Mouse (Mus musculus) limb, embryonic 12.5 days (tissue): ENCODE measurements around the gene Mbnl2. TPM values are rescaled to one million over a fixed set of nuclear protein-coding genes. Genes with fewer than 3 reads are reported as not detected.

Experiments
- ATAC-seq: fragments of 200-750 bp; cut with Nextera tagmentation; 2 replicates; pipeline ENCODE4 v1.8.0; 2017; ENCODE audit warnings: low read depth, moderate TSS enrichment; ENCODE audit not compliant: insufficient number of reproducible peaks, insufficient read depth, low FRiP score, low TSS enrichment
- H3K27ac ChIP-seq: fragments of 300-500 bp; sonication (generic); 2 replicates; pipeline ENCODE4 v1.5.1; 2016; ENCODE audit warnings: mild to moderate bottlenecking, moderate library complexity
- H3K27me3 ChIP-seq: fragments of 300-500 bp; sonication (generic); 2 replicates; pipeline ENCODE4 v1.6.1; 2016; ENCODE audit warnings: mild to moderate bottlenecking, moderate library complexity
- H3K36me3 ChIP-seq: fragments of 300-500 bp; sonication (generic); 2 replicates; pipeline ENCODE4 v1.6.1; 2016; ENCODE audit warnings: mild to moderate bottlenecking, moderate library complexity
- H3K4me1 ChIP-seq: fragments of 300-500 bp; sonication (generic); replicated peaks from 2 replicates; pipeline ENCODE4 v1.6.1; 2016
- H3K4me2 ChIP-seq: fragments of 300-500 bp; sonication (generic); 2 replicates; pipeline ENCODE4 v1.6.1; 2016; ENCODE audit warnings: mild to moderate bottlenecking, moderate library complexity
- H3K4me3 ChIP-seq: fragments of 300-500 bp; sonication (generic); replicated peaks from 2 replicates; pipeline ENCODE4 v1.5.1; 2016; ENCODE audit warnings: mild to moderate bottlenecking
- H3K9ac ChIP-seq: fragments of 300-500 bp; sonication (generic); replicated peaks from 2 replicates; pipeline ENCODE4 v1.6.1; 2016; ENCODE audit warnings: mild to moderate bottlenecking, moderate library complexity
- H3K9me3 ChIP-seq: fragments of 300-500 bp; sonication (generic); 2 replicates; pipeline ENCODE4 v1.6.1; 2016; ENCODE audit warnings: mild to moderate bottlenecking, moderate library complexity
- WGBS: fragments of 180-500 bp; shearing (Covaris S2); methylation state at CpG from one replicate; pipeline ENCODE4 v1.1.7; 2016; 5-methylcytosine and 5-hydroxymethylcytosine counted together
- polyA plus RNA-seq: library from polyadenylated mRNA; unstranded; fragments of >200 nt; fragmentation: Nextera tagmentation; extraction: Ambion mirVana; gene quantifications from 2 replicates; pipeline ENCODE4 v1.2.1, GENCODE M21; 2016

Gene Mbnl2
- polyA plus RNA-seq, 1 experiment from 2014 or later = 79.0 TPM

DNA sequence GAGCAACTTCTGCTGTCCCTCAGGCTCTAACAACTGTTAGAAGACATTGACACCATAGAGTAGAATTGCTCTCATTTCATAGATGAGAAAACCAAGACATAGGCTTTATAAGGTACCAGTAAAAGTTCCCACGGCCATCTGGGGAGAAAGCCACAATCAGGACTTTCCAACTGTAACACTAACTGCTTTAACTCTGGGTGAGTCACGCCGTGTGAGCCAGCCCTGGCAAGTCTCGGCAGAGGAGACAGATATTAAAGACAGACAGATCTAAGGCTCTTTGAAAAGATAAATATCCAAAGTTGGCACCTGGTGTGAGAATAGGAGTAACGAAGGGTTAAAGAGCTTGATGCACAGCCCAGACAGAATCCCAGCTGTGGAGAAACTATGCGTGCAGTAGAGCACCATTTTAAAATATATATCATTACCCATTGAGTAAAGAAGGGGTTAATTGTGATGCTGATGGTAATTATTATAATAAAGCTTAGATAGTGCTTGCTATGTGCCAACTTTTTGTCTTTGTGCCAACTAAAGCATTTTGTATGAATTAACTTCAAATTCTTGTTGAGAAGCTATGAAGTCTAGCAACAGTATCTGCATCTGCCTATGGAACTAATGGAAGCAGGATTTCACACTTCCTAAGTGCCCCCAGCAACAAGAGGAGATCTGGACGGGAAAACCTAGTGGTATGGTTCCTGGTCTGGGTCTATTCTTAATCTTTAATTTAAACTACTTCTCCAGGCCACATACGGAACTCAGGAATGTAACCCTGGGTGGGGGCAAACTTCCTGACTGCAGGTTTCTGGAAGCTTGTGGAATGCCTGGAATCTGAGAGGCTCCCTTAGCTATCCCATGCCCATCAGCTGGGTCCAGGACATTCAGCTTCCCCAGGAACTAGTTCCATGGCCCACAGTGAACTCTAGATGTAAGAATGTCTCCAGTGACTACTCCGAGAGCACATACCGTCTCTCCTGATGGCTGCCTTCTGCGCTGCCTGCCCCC lies 97.9 kb downstream of the Mbnl2 start:
- Histone ChIP-seq H3K36me3 (no peaks in the 10 kb centered on the region), H3K4me1 (peaks cover 72% of the 10 kb centered on the region), H3K9me3 (no peaks in the 10 kb centered on the region), H3K27ac (0 out of 2 replicates have a peak overlapping the region, but pooled peaks have one; percentile 41), H3K4me3 (no peak overlapping the region), H3K27me3 (no peaks in the 10 kb centered on the region), H3K9ac (no peak overlapping the region), H3K4me2 (no peak overlapping the region)
- ATAC-seq = no peak
- 51% methylated on average over 11 of the region's 11 CpGs for WGBS

DNA sequence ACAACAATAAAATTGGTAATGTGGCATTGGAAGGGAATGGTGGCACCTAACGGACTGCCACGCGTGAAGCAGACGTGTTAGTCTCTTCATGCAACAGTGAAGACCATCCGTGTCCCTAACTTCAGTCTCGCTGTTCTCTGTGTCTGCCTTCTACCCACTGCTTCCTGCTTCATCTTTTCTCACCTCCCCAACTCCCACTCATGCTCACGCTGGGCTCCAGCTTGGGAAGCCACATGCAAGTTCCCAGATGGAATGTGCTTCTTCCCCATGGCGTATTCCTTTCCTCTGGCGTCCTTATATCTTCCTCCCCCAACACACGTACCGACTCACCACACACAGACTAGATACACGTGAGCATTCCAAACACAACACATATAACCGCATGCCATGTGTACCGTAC lies 99.3 kb downstream of the Mbnl2 start:
- WGBS = 95% methylated on average over 14 of the region's 14 CpGs
- peaks cover 58% of the 10 kb centered on the region for H3K4me1 ChIP-seq

DNA sequence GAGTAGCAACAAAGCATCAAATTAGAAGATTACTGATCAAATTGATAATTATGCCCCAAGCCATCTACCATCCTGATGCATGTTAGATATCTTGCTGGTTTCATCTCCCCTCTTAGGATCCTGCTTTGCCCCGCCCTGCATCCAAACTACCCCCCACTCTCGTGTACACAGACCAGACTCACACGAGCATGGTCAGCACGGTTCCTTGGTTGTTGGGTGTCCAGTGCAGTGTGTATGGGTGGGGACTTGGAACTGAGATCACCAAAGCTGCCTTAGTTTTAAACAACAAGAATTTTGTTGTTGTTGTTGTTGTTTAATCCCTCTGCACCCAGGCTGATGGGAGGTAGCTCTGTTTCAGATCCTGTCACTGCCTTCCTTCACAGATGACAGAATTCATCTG lies 101.7 kb downstream of the Mbnl2 start:
- ATAC-seq = no peak
- peaks cover 42% of the 10 kb centered on the region for H3K4me1 ChIP-seq
- no peak overlapping the region for H3K27ac ChIP-seq
- H3K27me3 ChIP-seq = no peaks in the 10 kb centered on the region
- no peak overlapping the region for H3K9ac ChIP-seq
- H3K9me3 ChIP-seq = no peaks in the 10 kb centered on the region
- H3K4me3 ChIP-seq = no peak overlapping the region
- WGBS = 87% methylated on average over 4 of the region's 4 CpGs
- peaks cover 20% of the 10 kb centered on the region for H3K36me3 ChIP-seq
- no peak overlapping the region for H3K4me2 ChIP-seq

More for the DNA sequence above, 99.3 kb downstream of the Mbnl2 start:
- Histone ChIP-seq H3K9ac (no peak overlapping the region), H3K4me3 (no peak overlapping the region), H3K9me3 (no peaks in the 10 kb centered on the region), H3K27me3 (no peaks in the 10 kb centered on the region), H3K36me3 (peaks cover 3% of the 10 kb centered on the region; the same call in 1 of the 2 replicates), H3K27ac (no peak overlapping the region), H3K4me2 (no peak overlapping the region)
- no peak for ATAC-seq

DNA sequence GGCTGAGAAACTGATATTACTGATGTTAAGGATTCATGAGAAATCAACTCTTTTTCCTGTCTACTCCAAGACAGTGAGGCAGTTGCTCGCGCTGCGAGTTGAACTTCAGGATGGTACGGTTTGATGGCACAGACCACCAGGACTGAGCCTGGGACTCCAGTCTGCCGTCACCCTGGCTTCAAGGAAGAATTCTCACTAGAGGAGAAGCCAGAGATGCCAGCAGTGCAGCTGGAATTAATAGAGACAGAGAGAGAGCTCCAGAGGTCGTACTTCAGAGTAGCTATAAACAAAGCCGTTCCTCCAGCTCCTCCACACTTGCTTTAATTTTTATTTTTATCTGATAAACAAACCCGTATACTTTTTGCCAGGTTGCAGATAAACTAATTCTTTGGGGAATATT lies 102.5 kb downstream of the Mbnl2 start:
- Histone ChIP-seq H3K9me3 (no peaks in the 10 kb centered on the region), H3K27ac (no peak overlapping the region)
- WGBS = 39% methylated on average over 8 of the region's 8 CpGs

DNA sequence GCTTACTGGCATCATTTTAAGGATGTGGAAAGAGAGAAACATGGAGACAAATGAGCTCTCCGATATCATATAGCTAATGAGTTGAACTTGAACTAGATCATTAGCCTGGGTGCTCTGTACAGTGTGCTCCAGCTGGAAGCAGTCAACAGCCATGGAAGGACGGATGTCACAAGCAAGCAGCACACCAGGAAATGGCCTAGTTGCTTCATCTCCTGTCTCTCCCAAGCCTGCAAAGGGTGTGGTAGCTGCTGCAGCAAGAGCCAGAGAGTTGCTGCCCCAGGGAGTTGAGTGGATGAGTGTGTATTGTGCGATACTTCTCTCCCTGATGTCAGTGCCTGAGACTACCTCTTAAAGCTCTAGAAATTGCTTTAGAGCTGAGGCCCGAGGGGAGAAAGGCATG lies 104.2 kb downstream of the Mbnl2 start:
- no peak overlapping the region for H3K4me3 ChIP-seq
- 76% methylated on average over 4 of the region's 4 CpGs for WGBS
- H3K4me1 ChIP-seq = peaks cover 23% of the 10 kb centered on the region
- H3K27ac ChIP-seq = no peak overlapping the region
- H3K27me3 ChIP-seq = no peaks in the 10 kb centered on the region
- no peak for ATAC-seq
- H3K9ac ChIP-seq = no peak overlapping the region
- peaks cover 20% of the 10 kb centered on the region for H3K36me3 ChIP-seq
- H3K4me2 ChIP-seq = no peak overlapping the region
- no peaks in the 10 kb centered on the region for H3K9me3 ChIP-seq

More for the DNA sequence above, 102.5 kb downstream of the Mbnl2 start:
- Histone ChIP-seq H3K27me3 (no peaks in the 10 kb centered on the region), H3K4me2 (no peak overlapping the region), H3K36me3 (peaks cover 20% of the 10 kb centered on the region), H3K9ac (no peak overlapping the region), H3K4me3 (no peak overlapping the region), H3K4me1 (peaks cover 36% of the 10 kb centered on the region)
- no peak for ATAC-seq

DNA sequence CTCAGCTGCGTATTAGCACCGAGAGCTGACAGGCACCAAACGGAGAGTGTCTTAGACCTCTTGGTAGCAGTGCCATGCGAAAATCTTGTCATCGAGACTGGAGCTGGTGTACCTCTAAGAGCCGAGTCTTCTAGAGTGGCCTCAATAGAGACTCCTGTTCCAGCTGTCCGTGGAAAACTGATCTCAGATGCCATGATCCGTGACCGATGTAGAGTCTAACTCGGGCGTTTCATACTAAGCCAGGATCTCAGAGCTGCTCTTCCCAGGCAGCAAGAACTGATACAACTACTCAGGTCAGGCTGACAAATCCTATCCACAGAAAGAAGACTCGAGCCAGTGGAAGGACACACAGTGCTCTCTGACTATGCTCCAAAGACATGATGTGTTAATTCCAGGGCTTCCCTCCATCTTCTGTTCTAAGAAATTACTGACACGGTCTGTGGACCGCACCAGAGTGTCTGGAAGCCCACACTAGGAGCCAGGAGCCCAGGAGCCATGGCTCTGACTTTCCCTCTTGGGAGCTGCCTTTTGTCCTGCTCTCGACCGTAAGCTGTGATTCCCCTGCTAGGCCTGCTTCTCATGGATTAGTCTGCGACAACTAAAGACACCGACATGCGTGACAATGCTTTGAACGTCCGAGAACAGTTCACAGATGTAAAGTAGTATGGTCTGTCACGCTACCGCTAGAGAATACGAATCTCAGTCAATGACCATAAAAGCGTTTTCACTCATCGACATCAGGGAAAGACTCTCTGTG lies 106.1 kb downstream of the Mbnl2 start:
- Histone ChIP-seq H3K4me1 (peaks cover 23% of the 10 kb centered on the region), H3K9ac (no peak overlapping the region), H3K4me3 (no peak overlapping the region), H3K27ac (peak overlapping the region; percentile 85), H3K9me3 (no peaks in the 10 kb centered on the region), H3K36me3 (peaks cover 23% of the 10 kb centered on the region), H3K27me3 (no peaks in the 10 kb centered on the region), H3K4me2 (no peak overlapping the region)
- 86% methylated on average over 26 of the region's 26 CpGs for WGBS
- ATAC-seq = no peak

DNA sequence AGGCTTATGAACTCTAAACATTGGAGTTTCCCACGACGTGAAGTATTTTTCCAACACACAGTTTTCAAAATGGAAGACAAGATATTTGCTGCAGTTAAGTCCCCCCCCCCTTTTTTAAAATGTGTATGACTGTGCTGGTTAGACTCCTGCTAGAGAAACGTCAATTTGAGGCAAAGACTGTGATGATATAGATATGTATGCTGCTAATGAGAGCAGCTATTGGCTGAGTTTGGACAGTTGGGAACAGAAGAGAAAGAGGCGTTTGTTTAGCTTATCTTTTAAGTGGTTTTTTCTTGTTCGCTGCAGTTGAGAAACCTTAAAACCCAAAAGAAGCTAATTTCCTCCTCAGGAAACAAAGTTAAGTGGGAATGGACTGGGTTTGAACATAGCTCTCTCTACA lies 106.7 kb downstream of the Mbnl2 start:
- Histone ChIP-seq H3K4me3 (no peak overlapping the region), H3K27me3 (no peaks in the 10 kb centered on the region), H3K9ac (no peak overlapping the region), H3K27ac (peak overlapping the region; percentile 85), H3K4me1 (peaks cover 21% of the 10 kb centered on the region), H3K9me3 (no peaks in the 10 kb centered on the region), H3K36me3 (peaks cover 24% of the 10 kb centered on the region), H3K4me2 (no peak overlapping the region)
- 81% methylated on average over 5 of the region's 5 CpGs for WGBS
- no peak for ATAC-seq

DNA sequence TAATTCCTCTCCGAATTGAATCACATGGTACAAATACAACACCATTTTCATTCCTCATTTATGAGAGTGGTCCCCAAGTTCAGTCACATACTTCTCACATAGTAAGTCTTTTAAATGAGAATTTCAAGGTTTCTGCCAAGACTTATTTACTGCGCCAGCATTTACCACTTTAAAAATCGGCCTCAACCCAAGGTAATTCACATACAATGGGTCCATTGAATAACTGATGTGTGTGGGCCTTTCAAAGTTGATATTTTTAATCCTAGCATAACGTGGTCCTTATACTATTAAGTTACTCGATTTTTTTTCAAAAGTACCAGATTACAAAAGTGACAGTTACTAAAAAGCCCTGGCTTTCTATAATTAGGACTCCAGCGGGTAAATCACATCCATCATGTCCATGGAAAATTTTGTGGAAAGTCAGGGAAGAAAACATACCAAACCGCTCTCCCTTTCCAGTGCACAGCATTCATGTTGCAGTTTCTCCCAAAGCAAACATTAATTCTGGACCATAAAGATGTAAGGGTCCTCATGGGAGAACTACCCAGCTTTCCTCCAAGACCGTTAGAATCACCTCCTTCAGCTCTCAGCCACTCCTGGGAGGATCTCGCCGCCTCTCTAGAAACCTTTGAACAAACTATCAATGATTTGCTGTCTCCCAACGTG lies 107.8 kb downstream of the Mbnl2 start:
- no peak overlapping the region for H3K4me2 ChIP-seq
- no peaks in the 10 kb centered on the region for H3K27me3 ChIP-seq
- ATAC-seq = peak; percentile 77
- peak overlapping the region; percentile 85 for H3K27ac ChIP-seq
- WGBS = 63% methylated on average over 11 of the region's 11 CpGs
- H3K4me1 ChIP-seq = peaks cover 9% of the 10 kb centered on the region
- H3K4me3 ChIP-seq = no peak overlapping the region
- H3K9ac ChIP-seq = no peak overlapping the region
- H3K36me3 ChIP-seq = peaks cover 26% of the 10 kb centered on the region
- no peaks in the 10 kb centered on the region for H3K9me3 ChIP-seq

DNA sequence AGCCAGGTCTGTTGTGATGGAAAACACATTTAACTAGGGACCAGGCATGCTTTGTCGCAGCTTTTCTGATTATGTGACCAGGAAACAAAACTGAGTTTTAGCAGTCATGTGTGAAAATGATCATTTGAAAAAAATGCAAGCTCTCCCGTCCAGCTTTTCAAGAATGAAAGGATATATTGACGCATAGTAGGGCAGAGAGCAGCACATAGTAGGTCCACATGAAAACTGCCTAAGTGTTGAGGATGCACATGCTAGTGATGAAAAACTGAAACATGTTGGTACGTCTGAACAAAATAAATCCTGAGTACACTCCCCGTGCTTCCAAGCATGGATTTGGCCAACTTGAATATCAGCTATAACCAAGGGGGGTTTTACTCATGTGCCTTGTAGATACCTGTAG lies 109.1 kb downstream of the Mbnl2 start:
- WGBS = 93% methylated on average over 5 of the region's 5 CpGs
- Histone ChIP-seq H3K4me2 (no peak overlapping the region), H3K4me3 (no peak overlapping the region)

DNA sequence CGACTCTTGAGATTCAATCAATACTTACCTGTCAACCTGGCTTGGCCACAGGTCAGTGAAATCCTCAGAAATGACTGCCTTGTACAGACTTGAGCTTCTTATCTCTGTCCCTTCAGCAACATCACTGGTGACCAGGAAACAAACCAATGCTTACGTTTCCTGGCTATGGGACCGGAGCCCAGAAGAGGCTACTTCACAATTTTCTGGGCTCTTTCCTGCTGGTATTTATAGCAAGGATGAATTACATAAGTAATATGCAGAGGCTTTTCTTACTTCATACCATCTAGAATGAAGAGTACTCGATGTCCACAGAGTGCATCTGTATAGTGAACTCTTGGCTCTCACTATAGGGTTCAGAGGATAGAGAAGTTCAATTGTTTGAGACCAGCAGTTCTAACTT lies 111.8 kb downstream of the Mbnl2 start:
- WGBS = 88% methylated on average over 4 of the region's 4 CpGs
- H3K9me3 ChIP-seq = peaks cover 9% of the 10 kb centered on the region
- H3K27me3 ChIP-seq = no peaks in the 10 kb centered on the region
- H3K4me3 ChIP-seq = no peak overlapping the region
- no peak for ATAC-seq
- no peak overlapping the region for H3K27ac ChIP-seq
- H3K4me1 ChIP-seq = peaks cover 12% of the 10 kb centered on the region
- H3K36me3 ChIP-seq = peaks cover 40% of the 10 kb centered on the region
- H3K4me2 ChIP-seq = no peak overlapping the region
- no peak overlapping the region for H3K9ac ChIP-seq

More for the DNA sequence above, 109.1 kb downstream of the Mbnl2 start:
- Histone ChIP-seq H3K9ac (no peak overlapping the region), H3K27ac (no peak overlapping the region), H3K27me3 (no peaks in the 10 kb centered on the region), H3K36me3 (peaks cover 32% of the 10 kb centered on the region), H3K9me3 (no peaks in the 10 kb centered on the region), H3K4me1 (peaks cover 20% of the 10 kb centered on the region)
- ATAC-seq = no peak
